Mouse (Mus musculus) lung, adult 2 months (tissue): ENCODE data around the gene Crispld2. TPM values are rescaled to one million over a fixed set of nuclear protein-coding genes. Genes with fewer than 3 reads are reported as not detected.

Source experiments
- DNase-seq: peaks from one replicate; pipeline ENCODE4 v3.0.0; 2022
- H3K4me1 ChIP-seq: fragments of 200-500 bp; 2 replicates; pipeline ENCODE4 v1.6.1; 2011; ENCODE audit warnings: low read length; ENCODE audit not compliant: control insufficient read depth, insufficient read depth
- H3K4me3 ChIP-seq: fragments of 200-500 bp; replicated peaks from 2 replicates; pipeline ENCODE3; 2011; ENCODE audit warnings: low read depth, mild to moderate bottlenecking, control low read depth, low read length; ENCODE audit errors: extremely low read depth
- CTCF ChIP-seq: fragments of 200-500 bp; IDR thresholded peaks from 2 replicates; pipeline ENCODE4 v1.5.1; 2011; ENCODE audit warnings: mild to moderate bottlenecking, low read length, control low read depth; ENCODE audit not compliant: insufficient read depth
- POLR2A ChIP-seq: fragments of 200-500 bp; IDR thresholded peaks from 2 replicates; pipeline ENCODE4 v1.6.1; 2011; ENCODE audit warnings: low read depth, mild to moderate bottlenecking, control low read depth, low read length, borderline replicate concordance; ENCODE audit errors: extremely low read depth
- WGBS: fragments of 180-500 bp; shearing (Covaris S2); methylation state at CpG from one replicate; pipeline ENCODE4 v1.1.7; 2018; 5-methylcytosine and 5-hydroxymethylcytosine counted together
- polyA plus RNA-seq: library from polyadenylated mRNA; depleted of rRNA; stranded (reverse); fragments of >200 nt; gene quantifications from 2 replicates; pipeline ENCODE4 v1.2.3, GENCODE M21; 2012; rRNA removed

The Crispld2 gene
- polyA plus RNA-seq, 1 experiment, result 71.0 TPM

DNA sequence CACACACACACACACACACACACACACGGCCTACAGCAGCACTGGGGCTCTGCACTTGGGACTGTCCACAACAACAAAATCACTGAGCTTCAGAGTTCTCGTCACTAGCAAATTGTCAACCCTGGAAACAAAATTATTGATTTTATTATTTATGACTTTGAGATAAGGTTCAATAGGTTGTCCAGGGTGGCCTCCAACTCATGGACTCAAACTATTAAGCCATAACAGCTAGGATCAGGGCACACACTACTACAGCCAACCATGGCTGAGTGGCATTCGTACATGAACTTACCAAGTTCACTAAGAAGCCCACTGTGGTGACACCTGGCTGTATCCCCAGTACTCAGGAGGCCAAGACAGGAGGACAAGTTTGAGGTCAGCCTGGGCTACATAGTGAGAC lies 100.9 kb downstream of the Crispld2 start:
- Histone ChIP-seq H3K4me1 (no peaks in the 10 kb centered on the region), H3K4me3 (no peak overlapping the region)
- WGBS, result 93% methylated on average over 3 of the region's 3 CpGs
- DNase-seq, result no peak
- TF ChIP-seq CTCF (no peak), POLR2A (no peak)

DNA sequence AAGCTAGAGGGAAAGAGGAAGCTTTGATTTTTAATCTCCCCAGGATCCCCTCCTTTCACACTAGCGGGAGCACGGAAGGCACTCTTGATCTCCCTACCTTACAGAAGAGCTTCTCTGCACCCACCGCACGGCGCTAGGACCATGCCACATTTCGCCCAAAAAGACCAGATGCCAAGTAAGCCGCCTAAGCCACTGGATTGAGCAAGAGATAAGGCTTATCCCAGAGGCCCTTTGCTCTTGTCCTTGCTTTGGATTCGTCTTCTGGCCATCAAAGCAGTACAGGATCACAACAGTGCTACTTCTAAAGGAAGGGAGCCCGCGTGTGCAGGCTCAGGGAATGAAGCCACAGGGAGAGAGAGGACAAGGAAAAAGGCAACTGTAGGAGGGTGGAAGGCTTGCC lies 102.6 kb downstream of the Crispld2 start:
- DNase-seq, result no peak
- H3K4me3 ChIP-seq, result no peak overlapping the region
- no peaks in the 10 kb centered on the region for H3K4me1 ChIP-seq
- TF ChIP-seq POLR2A (no peak), CTCF (no peak)
- WGBS, result 85% methylated on average over 10 of the region's 10 CpGs

GRCm38 (mm10) chr8:120096486-120096885 lies 104.2 kb downstream of the Crispld2 start:
- H3K4me1 ChIP-seq, result 0 out of 2 replicates have a peak, but pooled peaks cover 2% of the 10 kb centered on the region
- DNase-seq, result no peak
- H3K4me3 ChIP-seq, result no peak overlapping the region
- TF ChIP-seq POLR2A (no peak), CTCF (no peak)
- 60% methylated on average over 2 of the region's 2 CpGs for WGBS

DNA sequence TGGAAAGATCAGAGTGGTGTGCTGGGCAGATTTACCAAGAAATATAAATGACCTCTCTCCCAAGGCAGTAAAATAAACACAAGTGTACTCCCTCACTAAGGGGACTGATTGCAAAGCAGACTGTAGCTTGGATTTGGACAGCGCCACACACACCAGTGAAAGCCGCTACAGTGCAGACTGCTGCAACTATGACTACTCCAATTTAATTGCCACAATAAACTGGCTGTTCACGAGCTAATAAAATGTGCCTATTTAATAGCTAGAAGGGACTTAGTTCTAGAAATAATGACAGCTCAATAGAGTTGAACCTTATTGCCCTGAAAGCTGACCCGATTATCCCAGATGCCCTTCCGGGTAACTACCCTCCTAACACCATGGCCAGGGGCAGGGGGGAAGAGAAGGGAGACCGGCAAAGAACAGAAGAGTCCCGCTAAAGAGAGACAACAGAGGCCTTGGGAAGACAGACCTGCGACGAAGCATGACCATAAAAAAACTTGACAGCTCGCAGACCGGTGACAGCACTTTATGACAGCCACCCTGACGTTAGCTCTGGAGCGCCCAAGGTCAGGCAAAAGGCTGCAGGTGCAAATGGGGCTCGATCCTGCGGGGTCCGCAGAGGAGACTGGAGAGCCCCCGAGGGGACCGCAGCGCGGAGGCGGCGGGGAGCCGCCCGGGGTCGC lies 108.3 kb downstream of the Crispld2 start:
- no peak for TF ChIP-seq POLR2A
- no peak for TF ChIP-seq CTCF
- Histone ChIP-seq H3K4me3 (peak overlapping the region; percentile 68), H3K4me1 (peaks cover 12% of the 10 kb centered on the region)
- 2% methylated on average over 25 of the region's 25 CpGs for WGBS
- no peak for DNase-seq

DNA sequence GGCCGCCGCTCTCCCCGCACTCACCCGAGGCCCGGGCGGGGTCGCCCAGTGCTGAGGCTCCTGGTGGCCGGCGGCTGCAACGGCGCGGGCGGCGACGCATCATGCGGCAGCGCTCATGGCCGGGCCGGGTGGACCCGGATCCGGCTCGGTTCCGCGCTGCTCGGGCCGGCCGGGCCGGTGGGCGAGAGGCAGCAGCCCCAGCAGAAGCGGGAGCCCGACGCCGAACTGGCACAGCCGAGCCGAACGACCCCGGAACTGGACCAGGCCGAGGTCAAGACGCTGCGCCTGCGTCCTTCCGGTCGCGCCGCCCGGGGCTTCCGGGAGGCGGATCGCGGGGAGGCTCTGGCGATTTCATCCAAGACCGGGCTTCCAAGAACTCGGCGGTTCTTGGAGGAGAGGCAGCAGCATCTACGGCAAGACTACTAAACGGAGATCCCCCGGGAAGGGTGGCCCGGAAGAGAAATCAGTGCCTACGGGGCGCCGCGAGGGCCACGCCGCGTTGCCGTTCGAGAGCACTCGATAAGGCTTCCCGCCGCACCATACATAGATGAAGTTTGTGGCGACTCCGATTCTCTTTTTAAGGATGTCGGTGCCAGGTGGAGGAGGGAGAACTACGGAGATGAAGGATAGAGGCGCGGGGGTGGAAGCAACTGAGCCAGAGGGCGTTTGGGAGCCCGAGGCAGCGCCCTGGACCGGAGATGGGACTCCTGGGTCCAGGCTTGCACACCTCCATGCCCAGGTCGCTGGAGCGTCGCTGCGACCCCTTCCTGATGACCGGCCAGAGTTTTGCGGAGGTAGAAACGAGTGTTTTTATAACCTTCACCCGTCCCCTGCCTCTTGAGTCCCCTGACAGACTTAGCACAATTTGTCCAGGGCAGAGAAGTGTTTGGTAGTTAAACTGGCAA lies 109.1 kb downstream of the Crispld2 start, which contains the start of gene Zdhhc7:
Gene Zdhhc7, minus strand, starts transcription at position 415 of the 905 bp plus-strand sequence.
- TF ChIP-seq CTCF, result no peak
- TF ChIP-seq POLR2A, result peak; percentile 61
- WGBS, result under 1% methylated on average over 88 of the region's 88 CpGs
- Histone ChIP-seq H3K4me1 (peaks cover 15% of the 10 kb centered on the region), H3K4me3 (peak within 1 kb of the TSS; percentile 68)
- DNase-seq, result peak; percentile 88

Other genes with a start within 250 kb of the Crispld2 start
- 10.2 and 10.8 TPM in 2 replicates for gene Tldc1, start 214.0 kb upstream of the Crispld2 start, polyA plus RNA-seq
- 155 and 180 TPM in 2 replicates for gene Cotl1, start 151.9 kb upstream of the Crispld2 start, polyA plus RNA-seq
- gene Klhl36, start 130.2 kb upstream of the Crispld2 start, polyA plus RNA-seq, result 28.9 and 47.8 TPM in 2 replicates
- gene Usp10, start 82.1 kb upstream of the Crispld2 start, polyA plus RNA-seq, result 70.9 and 78.1 TPM in 2 replicates
- 58.5 and 67.8 TPM in 2 replicates for gene Gm20388, start 81.6 kb upstream of the Crispld2 start, polyA plus RNA-seq
- gene Zdhhc7, start 109.0 kb downstream of the Crispld2 start, polyA plus RNA-seq, result 64.9 and 78.0 TPM in 2 replicates
- 46.1 and 72.9 TPM in 2 replicates for gene 6430548M08Rik, start 121.7 kb downstream of the Crispld2 start, polyA plus RNA-seq
- gene Fam92b, start 185.0 kb downstream of the Crispld2 start, polyA plus RNA-seq, result 9.0 and 10.2 TPM in 2 replicates
- gene Gse1, start 236.0 kb downstream of the Crispld2 start, polyA plus RNA-seq, result 35.6 and 39.6 TPM in 2 replicates